In the genomic region with DNA sequence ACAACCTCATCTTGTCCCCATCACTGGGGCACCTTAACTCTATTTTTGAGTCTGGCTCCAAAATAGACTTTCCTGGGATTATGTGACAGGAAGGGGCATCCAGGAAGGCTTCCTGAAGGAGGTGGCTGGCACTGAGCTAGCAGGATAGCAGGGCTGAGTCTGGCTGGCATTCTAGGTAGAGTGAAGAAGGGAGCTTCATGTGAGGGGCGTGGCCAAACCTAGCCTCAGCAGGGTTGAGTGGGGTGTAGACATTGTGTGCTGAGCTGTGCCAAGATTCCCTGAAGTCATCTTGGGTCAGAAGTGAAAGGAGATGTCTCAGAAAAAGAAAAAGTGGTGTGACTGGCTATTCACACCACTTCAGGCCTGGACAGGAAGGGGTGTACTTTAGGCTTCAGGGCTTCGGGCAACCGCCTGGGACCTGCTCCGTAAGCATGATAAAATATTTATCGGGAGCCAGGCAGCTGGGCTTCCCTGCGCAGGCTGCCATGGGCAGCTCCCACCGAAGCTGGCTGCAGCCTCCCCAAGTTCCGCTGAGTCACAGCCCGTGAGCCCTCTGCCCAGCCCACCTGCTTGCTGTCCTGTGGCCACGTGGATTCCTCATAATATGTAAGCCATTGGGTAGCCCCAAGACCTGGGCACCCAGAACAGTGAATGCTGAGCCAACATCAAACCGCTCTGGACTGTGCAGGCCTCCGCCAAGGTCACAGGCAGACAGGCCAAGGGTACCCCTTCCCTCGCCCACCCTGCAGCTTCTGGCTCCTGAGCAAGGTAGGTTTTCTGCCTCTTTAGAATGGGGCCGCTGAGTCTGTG, we compare ENCODE assay signal across 8 mouse cellular contexts. TPM values are rescaled to one million over a fixed set of nuclear protein-coding genes. Genes with fewer than 3 reads are reported as not detected.
DNase-seq lines count a peak whose midpoint lies in the region; ATAC-seq and TF ChIP-seq lines count a peak whose summit lies in the region.

A gene (plus strand): TSS at position 683 of the 810 bp plus-strand sequence.

- intact Hi-C loops in left cerebral cortex, postnatal 4 days (cut with DNase I), result no loop called here

- no peaks in the 10 kb centered on the region for H3K27me3 ChIP-seq in ES-Bruce4 (ENCODE audit: control insufficient read depth, insufficient read depth, low read length, poor library complexity, severe bottlenecking)
- H3K27me3 ChIP-seq in hindbrain, embryonic 13.5 days, result peaks cover under 1% of the 10 kb centered on the region; the same call in 1 of the 2 replicates
- no peaks in the 10 kb centered on the region for H3K27me3 ChIP-seq in stomach, embryonic 15.5 days (replicated peaks)

- no peak within 1 kb of the TSS for H3K4me2 ChIP-seq in hindbrain, embryonic 13.5 days
- no peak within 1 kb of the TSS for H3K4me2 ChIP-seq in stomach, embryonic 15.5 days

- peaks cover 12% of the 10 kb centered on the region for H3K4me1 ChIP-seq in ES-Bruce4 (ENCODE audit: control insufficient read depth, insufficient read depth, low read length)
- H3K4me1 ChIP-seq in hindbrain, embryonic 13.5 days (replicated peaks), result peaks cover 32% of the 10 kb centered on the region
- H3K4me1 ChIP-seq in stomach, embryonic 15.5 days, result peaks cover 13% of the 10 kb centered on the region; the same call in 1 of the 2 replicates

- TF ChIP-seq POLR2A in ES-Bruce4 (IDR thresholded peaks at IDR 0.05; ENCODE audit: insufficient read depth, low read length), result no peak

- no peaks in the 10 kb centered on the region for H3K9me3 ChIP-seq in ES-Bruce4 (replicated peaks; ENCODE audit: control insufficient read depth, insufficient read depth, low read length, poor library complexity, severe bottlenecking)
- H3K9me3 ChIP-seq in hindbrain, embryonic 13.5 days, result no peaks in the 10 kb centered on the region
- H3K9me3 ChIP-seq in stomach, embryonic 15.5 days, result no peaks in the 10 kb centered on the region

- no peak for TF ChIP-seq EP300 in ES-Bruce4 (IDR thresholded peaks at IDR 0.05; ENCODE audit: insufficient read depth, low read depth, low read length)

- no peak for DNase-seq in gastrocnemius, postnatal 10 days
- no peak for DNase-seq in gastrocnemius, adult 8-10 months (ENCODE audit: low spot score in 2 of 2)
- DNase-seq in left cerebral cortex, postnatal 4 days, result no peak
- no peak for DNase-seq in ovary, postnatal 36 days (ENCODE audit: low spot score)
- no peak for DNase-seq in adrenal gland, postnatal 14 days

- H3K27ac ChIP-seq in ES-Bruce4 (ENCODE audit: insufficient read depth, low read length), result no peak within 1 kb of the TSS
- H3K27ac ChIP-seq in hindbrain, embryonic 13.5 days, result no peak within 1 kb of the TSS
- no peak within 1 kb of the TSS for H3K27ac ChIP-seq in stomach, embryonic 15.5 days

- H3K4me3 ChIP-seq in ES-Bruce4 (ENCODE audit: low read depth, low read length), result no peak within 1 kb of the TSS
- H3K4me3 ChIP-seq in hindbrain, embryonic 13.5 days, result no peak within 1 kb of the TSS
- H3K4me3 ChIP-seq in stomach, embryonic 15.5 days (replicated peaks), result no peak within 1 kb of the TSS

- no peaks in the 10 kb centered on the region for H3K36me3 ChIP-seq in ES-Bruce4 (ENCODE audit: control insufficient read depth, insufficient read depth, low read length, poor library complexity, severe bottlenecking)
- no peaks in the 10 kb centered on the region for H3K36me3 ChIP-seq in hindbrain, embryonic 13.5 days
- H3K36me3 ChIP-seq in stomach, embryonic 15.5 days, result no peaks in the 10 kb centered on the region

- ATAC-seq in hindbrain, embryonic 13.5 days (ENCODE audit: low FRiP score), result no peak
- ATAC-seq in stomach, embryonic 15.5 days (ENCODE audit: insufficient read depth, low FRiP score, low read depth), result no peak

- no peak for TF ChIP-seq CTCF in ES-Bruce4 (IDR thresholded peaks at IDR 0.05; ENCODE audit: low read depth, low read length)

- H3K9ac ChIP-seq in ES-Bruce4 (ENCODE audit: low read depth, poor library complexity, severe bottlenecking), result no peak within 1 kb of the TSS
- no peak within 1 kb of the TSS for H3K9ac ChIP-seq in hindbrain, embryonic 13.5 days
- no peak within 1 kb of the TSS for H3K9ac ChIP-seq in stomach, embryonic 15.5 days

- WGBS in hindbrain, embryonic 13.5 days, result 68% methylated on average over 14 of the region's 14 CpGs
- 52% methylated on average over 14 of the region's 14 CpGs for WGBS in stomach, embryonic 15.5 days

RNA-seq across cellular contexts. Expression of the gene that starts here (rescaled TPM):
- total RNA-seq in gastrocnemius, postnatal 10 days (2021), result 10 to 100 TPM; 12.3 to 12.7 TPM
- total RNA-seq in gastrocnemius, adult 8-10 months (2022), result 1 to 10 TPM; 1.1 to 3.5 (median 2.3) TPM
- 17.3 and 18.9 TPM in 2 replicates for polyA plus RNA-seq in ES-Bruce4 (2011; ENCODE audit: insufficient read depth, insufficient read length, low read depth, missing spikeins)
- 18.3 and 19.6 TPM in 2 replicates for polyA plus RNA-seq in hindbrain, embryonic 13.5 days (2015; fragmentation: Nextera tagmentation; extraction: Ambion mirVana)
- total RNA-seq in left cerebral cortex, postnatal 4 days (2021), result 10 to 100 TPM; 16.7 to 18.5 TPM
- polyA plus RNA-seq in stomach, embryonic 15.5 days (2015; fragmentation: Nextera tagmentation; extraction: Ambion mirVana), result 40.1 and 42.1 TPM in 2 replicates
- 7.1 and 8.7 TPM in 2 replicates for total RNA-seq in adrenal gland, postnatal 14 days (2021)
